Mouse (Mus musculus) limb, embryonic 14.5 days (tissue): ENCODE data around the gene Eef1g. TPM values are rescaled to one million over a fixed set of nuclear protein-coding genes. Genes with fewer than 3 reads are reported as not detected.
A peak's percentile ranks its signal among the peaks of the same experiment; 100 is the strongest.

Source experiments
- ATAC-seq: fragments of 200-750 bp; cut with Nextera tagmentation; 2 replicates; pipeline ENCODE4 v1.8.0; 2017; ENCODE audit warnings: low read depth, moderate number of reproducible peaks, moderate TSS enrichment; ENCODE audit not compliant: low FRiP score
- DNase-seq: peaks from one replicate; pipeline ENCODE4 v3.0.0-alpha.2; 2015; ENCODE audit warnings: low spot score
- H3K27ac ChIP-seq: fragments of 300-500 bp; sonication (generic); replicated peaks from 2 replicates; pipeline ENCODE4 v1.5.1; 2014; ENCODE audit warnings: low read depth, mild to moderate bottlenecking, low read length, moderate library complexity, mixed read lengths
- H3K27me3 ChIP-seq: fragments of 300-500 bp; sonication (generic); 2 replicates; pipeline ENCODE4 v1.6.1; 2014; ENCODE audit warnings: low read length, mixed read lengths; ENCODE audit not compliant: control insufficient read depth, insufficient read depth
- H3K36me3 ChIP-seq: fragments of 300-500 bp; sonication (generic); 2 replicates; pipeline ENCODE4 v1.6.1; 2014; ENCODE audit warnings: mild to moderate bottlenecking, low read length, moderate library complexity, mixed read lengths; ENCODE audit not compliant: control insufficient read depth, insufficient read depth
- H3K4me1 ChIP-seq: fragments of 300-500 bp; sonication (generic); 2 replicates; pipeline ENCODE4 v1.6.1; 2014; ENCODE audit warnings: antibody characterized with exemption, low read length, mixed read lengths; ENCODE audit not compliant: control insufficient read depth, insufficient read depth
- H3K4me2 ChIP-seq: fragments of 300-500 bp; sonication (generic); replicated peaks from 2 replicates; pipeline ENCODE4 v1.6.1; 2014; ENCODE audit warnings: low read depth, mild to moderate bottlenecking, low read length, moderate library complexity; ENCODE audit not compliant: severe bottlenecking
- H3K4me3 ChIP-seq: fragments of 300-500 bp; sonication (generic); replicated peaks from 2 replicates; pipeline ENCODE4 v1.5.1; 2014; ENCODE audit warnings: low read length
- H3K9ac ChIP-seq: fragments of 300-500 bp; sonication (generic); 2 replicates; pipeline ENCODE4 v1.6.1; 2014; ENCODE audit warnings: mild to moderate bottlenecking, low read depth, low read length, moderate library complexity; ENCODE audit not compliant: severe bottlenecking
- H3K9me3 ChIP-seq: fragments of 300-500 bp; sonication (generic); 2 replicates; pipeline ENCODE4 v1.6.1; 2016; ENCODE audit warnings: low read length; ENCODE audit not compliant: control insufficient read depth
- POLR2A ChIP-seq: fragments of 200-500 bp; IDR thresholded peaks from 2 replicates; pipeline ENCODE4 v1.8.0; 2012; ENCODE audit warnings: inconsistent platforms, mild to moderate bottlenecking, moderate library complexity, borderline replicate concordance; ENCODE audit not compliant: insufficient read depth, insufficient read length; ENCODE audit errors: extremely low read depth
- WGBS: fragments of 180-500 bp; shearing (Covaris S2); extraction: QIAGEN DNeasy Blood & Tissue Kit; methylation state at CpG from one replicate; pipeline ENCODE4 v1.1.7; 2014; 5-methylcytosine and 5-hydroxymethylcytosine counted together
- polyA plus RNA-seq, 2 experiments: library from polyadenylated mRNA; depleted of rRNA in 1 of 2; stranded (reverse) in 1 of 2; unstranded in 1 of 2; fragments of >200 nt; fragmentation: Nextera tagmentation in 1 of 2; extraction: Ambion mirVana in 1 of 2; gene quantifications; 2 replicates each; pipeline versions ENCODE4 v1.2.1 to v1.2.3; 2012 to 2014

The Eef1g gene
- polyA plus RNA-seq, 2 experiments = 499 to 577 TPM

- H3K9ac ChIP-seq = peak within 1 kb of the TSS; percentile 97
- peak; percentile 93 for ATAC-seq
- H3K4me2 ChIP-seq = peak within 1 kb of the TSS; percentile 61
- DNase-seq = peak; percentile 97
- peak; percentile 81; the same call in 1 of the 2 replicates for TF ChIP-seq POLR2A
- H3K4me3 ChIP-seq = peak within 1 kb of the TSS; percentile 91
- H3K9me3 ChIP-seq = no peaks in the 10 kb centered on the region
- no peaks in the 10 kb centered on the region for H3K27me3 ChIP-seq
- peak within 1 kb of the TSS; percentile 94 for H3K27ac ChIP-seq
- 2% methylated on average over 64 of the region's 64 CpGs for WGBS
- peaks cover 21% of the 10 kb centered on the region for H3K4me1 ChIP-seq
- peaks cover 62% of the 10 kb centered on the region for H3K36me3 ChIP-seq
Observed at GRCm38 (mm10) chr19:8941515-8942217, 25.2 kb upstream of the Eef1g start, which contains the start of gene Mta2. Gene Mta2 (plus strand): TSS chr19:8941875.

- H3K4me1 ChIP-seq = peaks cover 21% of the 10 kb centered on the region
- H3K9me3 ChIP-seq = no peaks in the 10 kb centered on the region
- H3K4me2 ChIP-seq = peak overlapping the region; percentile 61
- peak; percentile 47 for DNase-seq
- ATAC-seq = peak; percentile 38
- H3K27ac ChIP-seq = peak overlapping the region; percentile 94
- H3K27me3 ChIP-seq = no peaks in the 10 kb centered on the region
- WGBS = under 1% methylated on average over 36 of the region's 46 CpGs
- H3K36me3 ChIP-seq = peaks cover 61% of the 10 kb centered on the region
- H3K9ac ChIP-seq = peak overlapping the region; percentile 97
- peak overlapping the region; percentile 91 for H3K4me3 ChIP-seq
- TF ChIP-seq POLR2A = no peak
Observed at GRCm38 (mm10) chr19:8942276-8942964, 24.4 kb upstream of the Eef1g start.

- Histone ChIP-seq H3K4me3 (peak overlapping the region; percentile 91), H3K27me3 (no peaks in the 10 kb centered on the region), H3K9me3 (no peaks in the 10 kb centered on the region), H3K27ac (peak overlapping the region; percentile 94; the same call in 1 of the 2 replicates), H3K9ac (peak overlapping the region; percentile 97), H3K36me3 (peaks cover 62% of the 10 kb centered on the region), H3K4me1 (peaks cover 21% of the 10 kb centered on the region), H3K4me2 (peak overlapping the region; percentile 61)
- ATAC-seq (no peak), DNase-seq (no peak)
- TF ChIP-seq POLR2A = no peak
- 75% methylated on average over 2 of the region's 2 CpGs for WGBS
Observed at GRCm38 (mm10) chr19:8943047-8943446, 23.8 kb upstream of the Eef1g start.

- H3K9ac ChIP-seq = peak overlapping the region; percentile 28; the same call in 1 of the 2 replicates
- 44% methylated on average over 5 of the region's 5 CpGs for WGBS
Observed at GRCm38 (mm10) chr19:8944062-8944461, 22.8 kb upstream of the Eef1g start.

GRCm38 (mm10) chr19:8944750-8945149 lies 22.1 kb upstream of the Eef1g start:
- H3K27ac ChIP-seq = no peak overlapping the region
- H3K36me3 ChIP-seq = peaks cover 61% of the 10 kb centered on the region
- TF ChIP-seq POLR2A = no peak
- no peaks in the 10 kb centered on the region for H3K9me3 ChIP-seq
- WGBS = 27% methylated on average over 5 of the region's 5 CpGs
- DNase-seq = peak; percentile 89
- peak overlapping the region; percentile 18 for H3K4me3 ChIP-seq
- peaks cover 21% of the 10 kb centered on the region for H3K4me1 ChIP-seq
- H3K27me3 ChIP-seq = no peaks in the 10 kb centered on the region
- peak overlapping the region; percentile 61; the same call in 1 of the 2 replicates for H3K4me2 ChIP-seq
- H3K9ac ChIP-seq = peak overlapping the region; percentile 13; the same call in 1 of the 2 replicates
- ATAC-seq = no peak

More at GRCm38 (mm10) chr19:8944062-8944461, 22.8 kb upstream of the Eef1g start:
- peak; percentile 23 for DNase-seq
- no peaks in the 10 kb centered on the region for H3K27me3 ChIP-seq
- H3K36me3 ChIP-seq = peaks cover 62% of the 10 kb centered on the region
- no peak for TF ChIP-seq POLR2A
- no peak for ATAC-seq
- no peaks in the 10 kb centered on the region for H3K9me3 ChIP-seq
- peaks cover 21% of the 10 kb centered on the region for H3K4me1 ChIP-seq
- H3K4me3 ChIP-seq = peak overlapping the region; percentile 18; the same call in 1 of the 2 replicates
- 0 out of 2 replicates have a peak overlapping the region, but pooled peaks have one; percentile 9 for H3K27ac ChIP-seq
- peak overlapping the region; percentile 61 for H3K4me2 ChIP-seq
